Mouse (Mus musculus): ENCODE measurements around the gene Pla2g6. TPM values are rescaled to one million over a fixed set of nuclear protein-coding genes. Genes with fewer than 3 reads are reported as not detected.

The Pla2g6 gene
- total RNA-seq, 4 experiments from 2014 or later, result 17.3 to 22.2 (median 18.0) TPM

DNA sequence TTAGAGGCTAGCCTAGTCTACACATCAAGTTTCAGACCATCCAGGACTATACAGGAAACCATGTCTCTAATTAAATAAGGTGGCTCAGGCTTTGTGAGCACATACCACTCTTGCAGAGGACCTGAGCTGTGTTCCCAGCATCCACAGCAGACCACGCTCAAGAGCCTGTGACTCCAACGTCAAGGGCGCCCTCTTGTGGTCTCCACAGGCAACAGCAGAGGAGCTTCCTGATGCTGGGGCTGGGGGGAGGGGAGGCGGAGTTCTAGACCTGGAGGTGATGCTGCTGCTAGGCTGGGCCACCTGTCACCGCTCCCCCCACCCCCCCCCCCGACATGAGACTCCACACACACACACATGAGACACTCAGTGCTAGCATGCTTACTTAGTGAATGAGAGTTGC is 48.0 kb downstream of the Pla2g6 start:
- no peak for DNase-seq (ENCODE audit: low spot score in 2 of 2)

DNA sequence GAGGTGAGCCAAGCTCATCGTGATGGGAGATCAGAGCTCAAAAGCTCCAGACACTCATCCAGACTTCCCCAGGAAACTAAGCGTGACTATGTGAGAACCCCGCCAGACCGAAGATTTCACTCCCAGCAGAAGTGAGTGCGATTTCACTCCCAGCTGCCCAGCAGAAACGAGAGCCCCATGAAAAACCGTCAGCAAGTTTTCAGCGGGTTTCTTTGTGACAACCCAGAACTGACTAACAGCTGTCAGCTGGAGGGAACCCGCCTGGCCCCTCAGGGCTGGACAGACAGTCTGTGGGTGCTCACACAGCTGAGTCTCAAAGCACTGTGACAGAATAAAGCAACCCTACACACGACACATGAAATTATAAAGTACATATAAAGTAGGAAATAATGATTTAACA is 50.5 kb downstream of the Pla2g6 start:
- no peak for DNase-seq (ENCODE audit: low spot score in 2 of 2)

DNA sequence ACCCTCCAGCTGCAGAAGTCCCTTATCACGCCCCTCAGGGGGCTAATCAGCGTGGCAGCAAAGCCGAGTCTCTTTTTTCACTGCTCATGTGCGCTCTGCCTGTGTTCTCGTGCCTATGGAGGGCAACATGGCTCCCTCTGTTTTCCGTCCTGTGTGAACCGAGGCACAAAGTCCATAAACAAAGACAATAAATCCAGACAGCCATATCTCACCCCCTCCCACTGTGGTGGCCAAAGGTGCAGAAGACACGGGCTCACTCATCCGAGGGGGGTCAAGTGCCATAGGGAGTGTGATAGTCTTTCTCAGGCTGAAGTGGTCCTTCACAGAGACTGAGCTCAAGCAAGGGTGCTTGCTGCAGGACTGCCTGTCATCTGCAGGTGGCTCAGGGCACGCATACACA is 55.2 kb downstream of the Pla2g6 start:
- no peak for DNase-seq (ENCODE audit: low spot score in 2 of 2)

DNA sequence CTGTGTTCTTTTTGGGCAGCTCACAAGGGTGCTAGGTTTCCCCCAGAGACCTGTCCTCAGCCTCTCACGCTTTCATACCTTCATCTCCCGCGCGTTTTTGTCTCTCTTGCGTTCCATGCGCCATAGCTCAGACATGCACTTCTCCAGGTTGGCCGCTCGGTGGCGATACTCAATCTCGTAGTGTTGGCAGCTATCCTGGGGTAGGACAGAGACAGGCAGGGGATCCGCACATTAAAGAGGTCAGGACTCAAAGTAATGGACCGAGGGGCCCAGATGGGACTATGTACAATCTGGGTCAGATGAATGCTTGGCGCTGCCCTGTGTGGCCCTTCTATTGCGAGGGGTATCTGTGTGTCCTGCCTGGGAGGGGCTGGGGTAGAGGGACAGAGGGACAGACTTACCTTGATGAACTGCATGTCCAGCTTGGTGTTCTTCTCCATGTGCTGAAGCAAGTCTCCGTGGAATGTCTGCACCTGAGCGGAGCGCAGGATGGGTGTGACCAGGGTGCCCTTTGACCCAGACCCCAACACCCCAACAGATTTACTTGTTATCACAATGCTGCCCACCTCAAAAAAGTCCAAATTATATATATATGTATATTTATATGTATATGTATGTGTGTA is 57.0 kb downstream of the Pla2g6 start:
- no peak for DNase-seq (ENCODE audit: low spot score in 2 of 2)

DNA sequence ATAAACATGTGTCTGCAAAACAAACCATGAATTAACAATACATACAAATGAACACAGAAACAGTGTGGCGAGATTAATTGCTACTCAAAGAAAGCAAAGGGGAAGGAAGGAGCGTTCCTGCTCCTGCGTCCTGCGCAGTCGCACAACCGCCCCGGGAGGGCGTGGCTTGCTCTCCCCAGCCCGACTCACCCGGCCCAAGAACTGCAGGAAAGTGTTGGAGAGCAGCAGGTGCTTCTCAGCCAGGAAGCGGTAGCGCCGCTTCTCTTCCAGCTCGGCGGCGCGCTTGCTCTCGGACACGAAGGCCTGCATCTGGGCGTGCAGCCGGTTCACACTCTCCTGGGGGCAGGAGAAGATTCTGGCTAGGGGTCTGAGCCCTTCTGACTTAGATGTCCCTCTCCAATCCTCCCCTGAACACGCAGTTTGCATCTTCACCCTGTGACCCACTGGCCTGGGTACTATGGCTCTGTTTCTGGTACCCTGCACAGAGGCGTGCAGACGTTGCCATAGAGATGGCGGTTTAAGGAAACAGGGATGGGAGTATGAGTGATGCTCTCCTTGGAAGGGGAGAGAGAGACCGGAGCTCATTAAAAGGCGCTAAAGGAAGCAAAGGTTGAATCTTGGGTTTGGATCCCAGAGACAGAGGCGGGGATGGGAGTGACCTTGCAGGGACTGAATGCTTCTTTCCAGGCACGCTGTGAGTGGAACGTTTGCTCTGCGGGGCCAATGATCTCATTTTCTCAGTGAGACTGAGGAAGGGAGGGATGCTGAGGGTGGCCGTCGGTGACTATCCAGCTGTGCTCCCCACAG is 57.7 kb downstream of the Pla2g6 start:
- peak; percentile 73 to 79 for DNase-seq (ENCODE audit: low spot score in 2 of 2)

DNA sequence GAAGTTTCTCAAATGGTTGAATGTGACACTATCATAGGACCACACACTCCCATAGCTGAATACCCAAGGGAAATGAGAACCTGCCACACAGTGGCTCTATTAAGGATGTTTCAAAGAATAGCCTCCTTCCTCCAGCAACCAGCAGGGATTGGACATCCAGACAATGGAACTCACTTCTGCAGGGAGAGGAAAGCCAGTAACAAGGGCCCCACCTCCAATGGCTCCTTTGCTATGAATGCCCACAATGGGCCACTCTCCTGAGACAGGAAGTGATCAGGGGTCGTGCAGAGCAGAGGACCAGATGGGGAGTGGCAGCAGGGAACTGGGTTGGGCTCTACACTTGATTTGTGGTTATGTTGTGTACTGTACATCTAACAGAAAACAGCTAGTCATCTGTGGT is 59.7 kb downstream of the Pla2g6 start:
- no peak for DNase-seq (ENCODE audit: low spot score in 2 of 2)

DNA sequence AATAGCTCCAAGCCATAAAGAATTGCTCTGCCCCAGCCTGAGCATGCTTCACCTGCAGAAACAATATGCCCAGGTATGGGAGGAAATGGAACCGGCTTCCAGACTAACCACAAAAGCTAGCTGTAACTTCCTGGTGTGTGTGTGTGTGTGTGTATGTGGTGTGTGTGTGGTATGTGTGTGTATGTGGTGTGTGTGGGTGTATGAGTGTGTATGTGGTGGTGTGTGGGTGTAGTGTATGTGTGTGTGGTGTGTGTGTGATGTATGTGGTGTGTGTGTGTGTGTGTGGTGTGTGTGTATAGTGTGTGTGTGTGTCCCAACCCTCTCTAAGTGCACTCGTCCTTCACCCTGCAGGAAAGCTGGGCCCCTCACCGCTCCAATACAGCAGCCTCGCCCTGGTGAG is 62.8 kb downstream of the Pla2g6 start:
- no peak for DNase-seq (ENCODE audit: low spot score in 2 of 2)

DNA sequence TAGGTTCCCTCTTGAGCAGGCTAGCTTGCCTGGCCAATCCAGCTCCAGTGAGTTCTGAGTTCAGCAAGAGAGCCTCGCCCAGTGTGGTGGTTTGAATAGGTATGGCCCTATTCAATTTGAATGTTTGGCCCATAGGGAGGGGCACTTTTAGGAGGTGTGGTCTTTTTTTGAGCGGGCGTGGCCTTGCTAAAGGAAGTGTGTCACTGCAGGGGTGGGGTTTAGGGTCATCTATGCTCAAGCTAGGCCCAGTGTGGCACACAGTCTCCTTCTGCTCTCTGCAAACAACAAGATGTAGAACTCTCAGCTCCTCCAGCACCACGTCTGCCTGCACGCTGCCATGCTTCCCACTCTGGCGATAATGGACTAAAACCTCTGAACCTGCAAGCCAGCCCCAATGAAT is 64.5 kb downstream of the Pla2g6 start:
- no peak for DNase-seq (ENCODE audit: low spot score in 2 of 2)

DNA sequence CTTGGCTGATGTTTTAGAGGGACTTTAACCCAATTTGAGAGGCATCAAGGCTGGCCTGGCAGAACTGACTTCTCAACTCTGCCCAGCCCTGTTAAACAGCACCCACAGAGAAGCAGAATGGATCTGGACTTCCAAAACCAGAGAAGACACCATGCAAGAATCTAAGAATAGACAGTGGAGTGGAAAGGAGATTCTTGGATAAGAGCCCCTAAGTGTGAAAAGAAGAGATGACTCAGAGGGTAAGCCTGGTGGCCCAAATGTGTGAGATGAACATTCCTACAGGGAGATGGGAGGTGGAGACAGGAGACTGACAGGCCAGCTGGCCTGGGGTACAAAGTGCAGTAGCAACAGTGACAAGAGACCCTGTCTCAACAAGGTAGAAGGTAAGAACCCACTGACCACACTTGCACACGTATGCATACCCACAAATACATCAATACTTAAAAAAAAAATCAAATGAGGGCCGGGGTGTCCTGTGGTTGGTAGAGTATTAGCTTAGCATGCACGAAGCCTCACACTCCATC is 65.3 kb downstream of the Pla2g6 start:
- no peak for DNase-seq (ENCODE audit: low spot score in 2 of 2)

DNA sequence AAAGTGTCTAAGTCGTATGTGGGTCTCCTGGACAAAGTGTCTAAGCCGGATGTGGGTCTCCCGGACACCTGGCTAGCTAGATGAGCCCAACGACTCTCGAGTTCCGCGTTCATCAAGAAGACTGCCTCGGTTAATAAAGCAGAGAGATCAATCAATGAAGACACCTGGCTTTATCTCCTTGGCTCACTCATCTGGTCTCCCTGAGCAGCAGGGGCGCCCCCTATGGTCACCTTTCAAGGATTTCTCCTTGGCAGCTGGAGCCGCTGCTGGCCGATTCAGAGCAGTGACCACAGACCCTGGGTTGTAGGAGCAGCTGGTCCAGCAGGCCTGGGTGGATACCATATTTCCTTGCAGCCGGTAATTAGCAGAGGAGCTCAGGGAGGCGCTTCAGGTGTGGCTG is 65.8 kb downstream of the Pla2g6 start:
- peak in 1 of 2 experiments; percentile 36 for DNase-seq (ENCODE audit: low spot score in 2 of 2)

DNA sequence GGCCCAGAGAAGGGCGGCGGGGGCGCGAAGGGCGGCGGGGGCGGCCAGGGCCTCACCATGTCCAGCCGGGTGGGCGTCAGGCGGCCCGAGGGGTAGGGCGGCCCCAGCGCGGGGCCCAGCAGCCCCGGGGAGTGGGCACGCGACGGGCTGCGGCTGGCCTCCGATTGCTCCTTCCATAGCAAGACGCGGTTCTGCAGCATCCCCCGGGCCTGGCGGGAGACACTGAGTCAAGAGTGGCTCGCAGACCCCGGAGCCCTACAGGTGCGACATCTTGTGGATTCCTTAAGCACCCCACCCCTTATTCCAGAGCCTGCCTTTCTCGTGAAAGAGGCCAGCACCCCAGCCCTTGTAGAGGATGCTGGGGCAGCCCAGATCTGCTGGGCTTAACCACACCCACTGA is 66.4 kb downstream of the Pla2g6 start:
- no peak for DNase-seq (ENCODE audit: low spot score in 2 of 2)

DNA sequence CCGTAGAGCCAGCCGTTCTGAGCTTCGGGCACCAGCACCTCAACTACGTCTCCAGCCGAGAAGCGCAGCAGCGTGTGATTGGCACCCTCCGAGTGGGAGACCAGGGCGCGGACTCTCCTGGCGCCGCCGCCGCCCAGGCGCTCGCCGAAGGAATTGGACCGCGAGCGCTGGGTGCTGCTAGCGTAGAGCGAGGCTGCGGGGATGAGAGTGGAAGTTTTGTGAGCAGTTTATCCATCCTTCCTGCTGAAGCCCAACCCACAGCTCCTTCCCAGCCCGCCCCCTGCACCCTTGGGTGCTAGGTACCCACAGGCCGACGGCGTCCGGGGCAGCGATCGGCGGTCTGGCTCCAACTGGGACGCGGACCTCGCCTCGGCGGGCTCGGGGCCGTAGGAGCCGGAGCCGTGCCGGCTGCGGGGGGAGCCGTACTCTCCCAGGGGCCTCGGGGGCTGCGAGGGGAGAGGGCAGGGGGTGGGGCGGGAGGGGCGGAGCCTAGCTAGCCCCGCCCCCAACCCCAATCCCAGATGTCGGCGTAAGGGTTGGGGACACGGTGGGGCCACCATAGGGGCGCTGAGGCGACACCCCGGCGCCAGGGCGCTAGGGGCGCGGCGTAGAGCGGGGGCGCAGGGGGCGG is 67.0 kb downstream of the Pla2g6 start:
- DNase-seq (ENCODE audit: low spot score in 2 of 2), result peak in 1 of 2 experiments; percentile 38

DNA sequence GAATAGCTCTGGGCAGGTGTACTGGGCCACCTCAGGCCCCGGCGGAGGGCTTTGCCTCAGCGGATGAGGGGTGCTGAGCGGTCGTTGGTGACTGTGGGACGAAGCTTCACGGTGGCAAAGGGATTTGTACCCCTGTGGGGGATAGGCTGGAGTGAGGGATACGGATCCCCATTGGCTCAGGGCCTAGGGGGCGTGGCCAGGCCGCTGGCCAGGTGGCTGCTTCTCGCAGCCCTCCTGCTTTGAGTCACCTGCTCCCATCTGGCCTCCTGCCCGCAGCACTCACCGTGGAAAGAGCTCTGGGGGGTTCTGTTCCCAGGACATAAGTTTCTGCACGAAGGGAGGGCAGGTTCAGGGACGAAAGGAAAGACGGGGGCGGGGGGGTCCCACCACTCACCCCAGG is 69.7 kb downstream of the Pla2g6 start:
- DNase-seq (ENCODE audit: low spot score in 2 of 2), result no peak

DNA sequence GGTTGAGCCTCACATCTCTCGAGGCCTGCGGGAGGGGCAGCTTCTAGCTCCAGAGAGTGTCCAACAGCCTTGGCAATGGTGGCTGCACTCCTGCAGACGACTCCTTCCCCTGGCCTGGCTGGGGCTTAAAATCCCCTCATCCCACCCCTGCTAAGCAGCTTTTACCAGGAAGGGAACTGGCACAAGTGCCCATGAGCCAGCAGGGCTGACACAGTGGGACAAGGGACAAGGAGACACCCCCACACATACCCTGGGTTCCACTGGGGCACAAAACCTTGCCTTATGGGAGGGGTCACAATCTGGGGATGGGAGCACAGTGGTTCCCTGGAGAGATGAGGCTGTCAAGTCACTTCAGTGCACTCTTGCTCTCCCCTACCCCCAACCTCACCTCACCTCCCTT is 73.5 kb downstream of the Pla2g6 start, which contains the start of gene Slc16a8:
Slc16a8 (minus strand) TSS at position 101 of the 400 bp plus-strand sequence.
- no peak for DNase-seq (ENCODE audit: low spot score in 2 of 2)

DNA sequence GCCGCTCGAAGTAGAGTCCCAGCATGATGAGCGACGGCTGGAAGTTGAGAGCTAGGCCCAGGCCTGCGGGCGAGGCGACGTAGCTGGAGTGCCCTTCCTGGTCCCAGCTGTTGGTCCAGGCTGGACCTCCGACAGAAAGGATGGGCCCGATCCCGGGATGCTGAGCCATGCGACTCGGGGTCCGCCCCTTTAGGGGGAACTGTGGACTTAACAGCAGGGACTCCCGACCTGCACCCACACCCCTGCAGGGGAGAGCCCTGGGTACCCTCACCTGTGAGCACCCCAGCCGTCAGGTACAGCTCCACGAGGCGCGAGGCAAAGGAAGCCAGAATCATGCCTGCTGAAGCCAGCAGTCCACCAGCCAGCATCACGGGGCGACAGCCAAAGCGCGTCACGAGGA is 75.6 kb downstream of the Pla2g6 start:
- DNase-seq (ENCODE audit: low spot score in 2 of 2), result no peak

DNA sequence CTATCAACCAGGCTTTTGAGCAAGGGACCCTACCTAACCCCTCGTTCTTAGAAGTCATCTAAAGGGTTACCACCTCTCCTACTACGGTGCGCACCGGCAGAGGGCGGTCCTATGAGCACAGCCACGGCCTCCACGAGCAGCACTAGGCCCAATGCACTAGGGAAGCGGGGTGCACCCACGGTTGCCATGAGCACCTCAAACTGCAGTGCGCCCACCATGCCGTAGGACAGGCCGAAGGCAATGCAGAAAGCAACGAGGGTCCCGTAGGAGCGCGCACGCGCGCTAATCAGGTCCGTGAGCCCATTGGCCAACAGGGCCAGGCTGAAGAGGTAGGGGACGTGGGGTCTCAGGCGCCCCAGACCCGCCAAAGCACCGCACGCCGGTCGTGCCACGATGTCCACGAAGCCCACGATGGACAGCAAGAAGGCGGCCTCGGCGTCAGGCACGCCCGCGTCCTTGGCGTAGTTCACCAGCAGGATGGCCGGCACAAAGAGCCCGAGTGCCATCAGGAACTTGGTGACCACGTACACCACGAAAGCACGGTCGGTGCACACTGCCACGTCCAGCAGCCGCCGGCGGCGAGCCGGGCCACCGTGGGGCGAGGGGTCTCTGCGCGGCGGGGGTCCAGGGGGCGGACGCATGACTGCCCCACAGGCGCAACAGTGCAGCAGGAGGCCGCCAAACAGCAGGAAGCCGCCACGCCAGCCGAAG is 76.3 kb downstream of the Pla2g6 start:
- no peak for DNase-seq (ENCODE audit: low spot score in 2 of 2)

DNA sequence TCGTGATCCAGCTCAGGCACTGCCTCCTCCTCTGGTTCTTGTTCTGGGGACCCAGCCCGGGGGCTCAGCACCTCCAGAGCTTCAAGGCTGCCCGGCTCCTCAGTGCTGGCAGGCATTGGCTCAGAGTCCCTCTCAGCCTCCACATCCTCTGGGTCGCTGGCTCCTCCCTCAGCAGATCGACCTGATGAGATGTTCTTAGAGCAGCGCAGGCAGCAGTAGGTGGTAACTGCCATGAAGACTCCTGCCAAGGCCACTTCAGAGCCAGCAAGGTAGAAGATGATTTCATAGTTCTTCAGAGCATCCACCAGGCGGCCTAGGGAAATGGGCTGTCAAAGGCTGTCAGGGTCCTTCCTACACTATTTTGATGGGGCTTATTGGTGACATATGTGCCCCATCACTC is 77.0 kb downstream of the Pla2g6 start:
- DNase-seq (ENCODE audit: low spot score in 2 of 2), result no peak

DNA sequence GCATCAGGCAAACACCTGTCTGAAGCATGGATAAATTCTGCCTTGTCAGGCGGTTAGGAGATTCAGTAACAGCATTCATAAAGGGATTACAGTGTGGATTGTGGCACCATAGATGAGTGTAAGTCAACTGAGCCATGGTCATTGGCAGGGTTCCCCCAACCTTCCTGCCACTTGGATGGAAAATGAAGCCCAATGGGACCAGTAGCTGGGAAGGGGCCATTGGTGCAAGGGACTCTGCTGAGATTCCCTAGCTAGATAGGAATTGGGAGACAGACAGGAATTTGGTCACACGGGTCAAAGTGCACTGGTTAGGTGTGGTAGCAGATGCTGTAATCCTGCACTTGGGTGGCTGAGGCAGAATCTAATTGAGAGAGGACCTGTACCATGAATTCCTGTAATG is 78.0 kb downstream of the Pla2g6 start:
- DNase-seq (ENCODE audit: low spot score in 2 of 2), result no peak

DNA sequence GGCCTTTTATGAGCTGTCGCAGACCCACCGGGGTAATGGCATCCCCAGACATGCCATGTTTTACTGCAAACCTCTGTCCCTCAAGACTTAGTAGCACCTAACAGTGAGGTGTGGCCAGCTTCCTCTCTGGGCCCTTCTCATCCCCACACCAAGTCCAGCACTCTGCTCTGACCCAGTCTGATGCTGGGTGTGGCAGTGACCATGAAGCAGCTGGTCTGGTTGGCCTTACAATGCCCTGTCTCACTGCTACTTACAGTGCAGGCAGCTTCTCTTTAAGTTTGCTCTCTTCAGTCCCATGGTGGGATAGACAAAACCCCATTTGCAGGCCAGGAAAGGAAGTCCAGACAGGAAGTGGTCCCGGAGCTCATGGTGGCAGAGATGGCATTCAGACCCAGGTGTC is 82.9 kb downstream of the Pla2g6 start:
- DNase-seq (ENCODE audit: low spot score in 2 of 2), result no peak

DNA sequence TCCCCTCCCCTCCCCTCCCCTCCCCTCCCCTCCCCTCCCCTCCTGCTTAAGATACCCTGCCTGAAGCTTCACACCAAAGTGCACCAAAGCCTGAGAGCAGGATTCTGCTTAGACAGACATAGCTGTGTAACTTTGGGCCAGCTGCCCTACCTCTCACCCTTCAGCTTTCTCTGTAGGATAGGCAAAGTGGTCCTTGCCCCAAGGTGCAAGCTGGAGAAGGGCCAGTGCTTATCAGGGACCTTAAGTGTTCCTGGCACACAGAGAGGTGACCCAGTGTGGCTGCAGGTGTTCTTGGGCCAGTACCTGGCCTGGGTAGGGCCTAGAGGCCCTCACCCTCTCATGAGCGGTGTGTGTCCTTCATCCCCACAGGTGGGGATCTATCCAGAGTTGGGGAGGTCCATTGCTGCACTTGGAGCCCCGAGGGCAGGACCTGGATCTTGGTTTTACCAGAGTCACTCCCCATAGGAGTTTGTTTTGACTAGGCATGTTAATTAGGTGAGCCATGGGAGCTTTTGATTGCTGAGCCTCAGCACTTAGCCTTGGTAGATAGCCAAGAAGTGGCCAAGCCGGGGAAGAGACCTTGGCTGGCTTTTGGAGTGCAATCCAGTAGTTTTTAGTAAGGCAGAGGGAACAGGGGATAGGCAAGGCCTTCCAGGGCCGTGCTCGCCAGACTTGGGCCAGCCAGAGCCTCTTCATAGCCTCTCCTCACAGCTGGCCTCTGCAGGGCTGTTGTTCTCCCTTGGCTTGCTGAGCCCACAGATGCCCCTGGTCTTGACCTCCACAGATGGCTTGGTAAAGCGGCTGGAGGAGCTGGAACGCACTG is 83.9 kb downstream of the Pla2g6 start:
- peak in 1 of 2 experiments; percentile 28 for DNase-seq (ENCODE audit: low spot score in 2 of 2)

Measured in gastrocnemius, adult 8-10 months (tissue).